Mouse (Mus musculus): Measurements from ENCODE around the gene Hes5.
A peak's percentile ranks its signal among the peaks of the same experiment; 100 is the strongest.

GRCm38 (mm10) chr4:154944121-154944590 lies 16.6 kb upstream of the Hes5 start:
- peak; percentile 45 for TF ChIP-seq EP300 (IDR thresholded peaks at IDR 0.05; ENCODE audit: low read depth)
- peak; percentile 99 for TF ChIP-seq CTCF (IDR thresholded peaks at IDR 0.05; ENCODE audit: low read depth)
